Mouse (Mus musculus) small intestine, adult 2 months (tissue): ENCODE data around the gene Marco.

Source experiments
- CTCF ChIP-seq: fragments of 200-500 bp; IDR thresholded peaks from 2 replicates; pipeline ENCODE4 v1.5.1; 2012; ENCODE audit warnings: low read depth, mild to moderate bottlenecking, control low read depth, inconsistent platforms, low read length, moderate library complexity, mixed read lengths; ENCODE audit not compliant: insufficient replicate concordance, insufficient read length; ENCODE audit errors: extremely low read depth
- POLR2A ChIP-seq: fragments of 200-500 bp; IDR thresholded peaks from 2 replicates; pipeline ENCODE4 v1.6.1; 2012; ENCODE audit warnings: low read depth, mild to moderate bottlenecking, control low read depth, inconsistent platforms, low read length, moderate library complexity

- TF ChIP-seq CTCF (no peak), POLR2A (no peak)
These were observed 53.1 kb downstream of the Marco start for GRCm38 (mm10) chr1:120451486-120452270.
